ENCODE assay signal across 9 mouse cellular contexts in the genomic region with DNA sequence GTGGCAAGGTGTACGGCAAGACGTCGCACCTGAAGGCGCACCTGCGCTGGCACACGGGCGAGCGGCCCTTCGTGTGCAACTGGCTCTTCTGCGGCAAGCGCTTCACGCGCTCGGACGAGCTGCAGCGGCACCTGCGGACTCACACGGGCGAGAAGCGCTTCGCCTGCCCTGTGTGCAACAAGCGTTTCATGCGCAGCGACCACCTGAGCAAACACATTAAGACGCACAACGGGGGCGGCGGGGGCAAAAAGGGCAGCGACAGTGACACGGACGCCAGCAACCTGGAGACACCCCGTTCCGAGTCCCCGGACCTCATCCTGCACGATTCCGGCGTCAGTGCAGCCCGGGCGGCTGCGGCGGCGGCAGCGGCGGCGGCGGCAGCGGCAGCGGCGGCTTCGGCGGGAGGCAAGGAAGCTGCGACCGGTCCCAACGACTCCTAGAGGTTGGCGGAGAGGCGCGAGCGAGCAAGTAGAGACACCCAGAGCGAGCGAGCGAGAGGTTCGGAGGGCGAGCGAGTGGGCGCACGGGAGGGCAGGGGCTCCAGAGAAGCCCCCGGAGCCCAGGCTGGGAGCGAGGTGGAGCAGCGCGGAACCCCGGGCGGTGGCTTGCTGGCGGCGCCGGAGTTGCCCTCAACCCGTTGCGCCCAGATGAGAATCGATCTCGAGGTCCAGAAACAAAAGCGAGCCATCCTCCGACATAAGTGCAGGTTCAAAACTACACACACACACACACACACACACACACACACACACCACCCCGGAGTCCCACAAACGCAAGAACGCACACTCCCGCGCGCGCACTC. TPM values are rescaled to one million over a fixed set of nuclear protein-coding genes. Genes with fewer than 3 reads are reported as not detected.
DNase-seq lines count a peak whose midpoint lies in the region; ATAC-seq lines count a peak whose summit lies in the region.
"Had no signal": no experiment of that assay in that cellular context is flagged by ENCODE, and none has a peak within 500 bp of the region (broad histone marks: within the 10 kb centered on the region; RNA-seq: fewer than 3 reads in every experiment).

No protein-coding gene starts in this region.

- H3K36me3 ChIP-seq in heart, embryonic 10.5 days: no peaks in the 10 kb centered on the region
- H3K36me3 ChIP-seq in forebrain, embryonic 12.5 days (replicated peaks): no peaks in the 10 kb centered on the region
- no peaks in the 10 kb centered on the region for H3K36me3 ChIP-seq in intestine, embryonic 16.5 days (ENCODE audit: control insufficient read depth, insufficient read depth, low read length)
- H3K36me3 ChIP-seq in midbrain, embryonic 12.5 days: no peaks in the 10 kb centered on the region

- H3K27me3 ChIP-seq in heart, embryonic 10.5 days (ENCODE audit: insufficient read depth, poor library complexity, severe bottlenecking): peaks cover 86% of the 10 kb centered on the region
- H3K27me3 ChIP-seq in forebrain, embryonic 12.5 days: peaks cover 82% of the 10 kb centered on the region
- H3K27me3 ChIP-seq in intestine, embryonic 16.5 days (replicated peaks; ENCODE audit: control insufficient read depth, insufficient read depth, low read length): peaks cover 74% of the 10 kb centered on the region
- peaks cover 81% of the 10 kb centered on the region for H3K27me3 ChIP-seq in midbrain, embryonic 12.5 days

- 0 out of 2 replicates have a peak, but pooled peaks have one; percentile 1 for ATAC-seq in forebrain, embryonic 12.5 days (ENCODE audit: low FRiP score)
- ATAC-seq in intestine, embryonic 16.5 days: peak; percentile 61
- no peak for ATAC-seq in midbrain, embryonic 12.5 days (ENCODE audit: low FRiP score, low read depth)

- peak overlapping the region; percentile 62 for H3K4me3 ChIP-seq in heart, embryonic 10.5 days
- peak overlapping the region; percentile 57 for H3K4me3 ChIP-seq in forebrain, embryonic 12.5 days (replicated peaks)
- peak overlapping the region; percentile 42 for H3K4me3 ChIP-seq in intestine, embryonic 16.5 days (ENCODE audit: low read length)
- peak overlapping the region; percentile 47 for H3K4me3 ChIP-seq in midbrain, embryonic 12.5 days

- no peaks in the 10 kb centered on the region for H3K9me3 ChIP-seq in heart, embryonic 10.5 days
- H3K9me3 ChIP-seq in forebrain, embryonic 12.5 days: no peaks in the 10 kb centered on the region
- no peaks in the 10 kb centered on the region for H3K9me3 ChIP-seq in intestine, embryonic 16.5 days (ENCODE audit: control insufficient read depth, low read length)
- no peaks in the 10 kb centered on the region for H3K9me3 ChIP-seq in midbrain, embryonic 12.5 days

- H3K4me1 ChIP-seq in heart, embryonic 10.5 days: peaks cover 65% of the 10 kb centered on the region
- peaks cover 75% of the 10 kb centered on the region for H3K4me1 ChIP-seq in forebrain, embryonic 12.5 days
- peaks cover 39% of the 10 kb centered on the region for H3K4me1 ChIP-seq in intestine, embryonic 16.5 days (ENCODE audit: control insufficient read depth, insufficient read depth, low read length)
- peaks cover 65% of the 10 kb centered on the region for H3K4me1 ChIP-seq in midbrain, embryonic 12.5 days

- H3K27ac ChIP-seq in heart, embryonic 10.5 days: no peak overlapping the region; the same call in 1 of the 2 replicates
- H3K27ac ChIP-seq in forebrain, embryonic 12.5 days: peak overlapping the region; percentile 86
- no peak overlapping the region for H3K27ac ChIP-seq in intestine, embryonic 16.5 days (ENCODE audit: low read length)
- H3K27ac ChIP-seq in midbrain, embryonic 12.5 days (replicated peaks): peak overlapping the region; percentile 55

- peak overlapping the region; percentile 60 for H3K4me2 ChIP-seq in forebrain, embryonic 12.5 days
- H3K4me2 ChIP-seq in intestine, embryonic 16.5 days (ENCODE audit: low read depth, low read length): peak overlapping the region; percentile 69
- H3K4me2 ChIP-seq in midbrain, embryonic 12.5 days (replicated peaks): peak overlapping the region; percentile 56

- peak overlapping the region; percentile 69 for H3K9ac ChIP-seq in forebrain, embryonic 12.5 days
- 0 out of 2 replicates have a peak overlapping the region, but pooled peaks have one; percentile 29 for H3K9ac ChIP-seq in intestine, embryonic 16.5 days (ENCODE audit: low read depth, low read length)
- H3K9ac ChIP-seq in midbrain, embryonic 12.5 days (replicated peaks): peak overlapping the region; percentile 57

- under 1% methylated on average over 88 of the region's 88 CpGs for WGBS in heart, embryonic 10.5 days
- under 1% methylated on average over 80 of the region's 88 CpGs for WGBS in forebrain, embryonic 12.5 days
- WGBS in intestine, embryonic 16.5 days: under 1% methylated on average over 88 of the region's 88 CpGs
- under 1% methylated on average over 83 of the region's 88 CpGs for whole genome bisulfite sequencing in midbrain, embryonic 12.5 days

- DNase-seq in heart, embryonic 10.5 days (ENCODE audit: low spot score): peak; percentile 81
- DNase-seq in heart, adult 8-10 months (ENCODE audit: low spot score): no peak
- DNase-seq in ES-CJ7 (ENCODE audit: low read depth, low spot score): peak; percentile 69
- DNase-seq in testis, postnatal 14 days (ENCODE audit: low spot score): peak; percentile 51
- DNase-seq in layer of hippocampus, adult 9-10 months (ENCODE audit: low spot score): no peak

RNA-seq across cellular contexts. Expression of gene Sp9, which starts 2.6 kb away (rescaled TPM):
- not detected in 2 replicates for polyA plus RNA-seq in heart, embryonic 10.5 days (2016; fragmentation: Nextera tagmentation; extraction: Ambion mirVana)
- not detected for total RNA-seq in heart, adult 8-10 months (2022)
- 12.9 and 16.1 TPM in 2 replicates for polyA plus RNA-seq in forebrain, embryonic 12.5 days (2016; fragmentation: Nextera tagmentation; extraction: Ambion mirVana)
- not detected in 2 replicates for polyA plus RNA-seq in intestine, embryonic 16.5 days (2015; fragmentation: Nextera tagmentation; extraction: Ambion mirVana)
- 4.6 and 7.6 TPM in 2 replicates for polyA plus RNA-seq in midbrain, embryonic 12.5 days (2016; fragmentation: Nextera tagmentation; extraction: Ambion mirVana)
- total RNA-seq: hematopoietic stem cell, adult 5-6 weeks had no signal

RNA-seq across cellular contexts. Expression of gene Scrn3, which starts 38.1 kb away (rescaled TPM):
- polyA plus RNA-seq in heart, embryonic 10.5 days (2016; fragmentation: Nextera tagmentation; extraction: Ambion mirVana): 15.1 and 16.6 TPM in 2 replicates
- 10 to 100 TPM; 31.2 to 38.6 (median 32.3) TPM for total RNA-seq in heart, adult 8-10 months (2022)
- 10.9 and 12.7 TPM in 2 replicates for polyA plus RNA-seq in forebrain, embryonic 12.5 days (2016; fragmentation: Nextera tagmentation; extraction: Ambion mirVana)
- polyA plus RNA-seq in intestine, embryonic 16.5 days (2015; fragmentation: Nextera tagmentation; extraction: Ambion mirVana): 16.6 and 16.9 TPM in 2 replicates
- polyA plus RNA-seq in midbrain, embryonic 12.5 days (2016; fragmentation: Nextera tagmentation; extraction: Ambion mirVana): 9.7 and 11.3 TPM in 2 replicates

RNA-seq across cellular contexts. Expression of gene Cir1, which starts 38.2 kb away (rescaled TPM):
- polyA plus RNA-seq in heart, embryonic 10.5 days (2016; fragmentation: Nextera tagmentation; extraction: Ambion mirVana): 9.7 and 12.0 TPM in 2 replicates
- total RNA-seq in heart, adult 8-10 months (2022): 10 to 100 TPM; 11.8 to 18.4 (median 13.9) TPM
- 24.0 and 26.1 TPM in 2 replicates for polyA plus RNA-seq in forebrain, embryonic 12.5 days (2016; fragmentation: Nextera tagmentation; extraction: Ambion mirVana)
- polyA plus RNA-seq in intestine, embryonic 16.5 days (2015; fragmentation: Nextera tagmentation; extraction: Ambion mirVana): 14.7 and 14.9 TPM in 2 replicates
- 24.7 and 28.3 TPM in 2 replicates for polyA plus RNA-seq in midbrain, embryonic 12.5 days (2016; fragmentation: Nextera tagmentation; extraction: Ambion mirVana)

RNA-seq across cellular contexts. Expression of gene Ola1, which starts 55.6 kb away (rescaled TPM):
- polyA plus RNA-seq in heart, embryonic 10.5 days (2016; fragmentation: Nextera tagmentation; extraction: Ambion mirVana): 73.2 and 80.8 TPM in 2 replicates
- 10 to 100 TPM; 38.0 to 41.7 (median 40.7) TPM for total RNA-seq in heart, adult 8-10 months (2022)
- 104 and 106 TPM in 2 replicates for polyA plus RNA-seq in forebrain, embryonic 12.5 days (2016; fragmentation: Nextera tagmentation; extraction: Ambion mirVana)
- polyA plus RNA-seq in intestine, embryonic 16.5 days (2015; fragmentation: Nextera tagmentation; extraction: Ambion mirVana): 73.7 and 81.5 TPM in 2 replicates
- polyA plus RNA-seq in midbrain, embryonic 12.5 days (2016; fragmentation: Nextera tagmentation; extraction: Ambion mirVana): 81.1 and 88.0 TPM in 2 replicates

Comparison
In these comparisons a context has a peak if more than half of its experiments do, and no peak if none do; other contexts are left out.
1. DNase-seq: peak in heart, embryonic 10.5 days (single experiment), ES-CJ7 (single experiment) and testis, postnatal 14 days (single experiment); none in heart, adult 8-10 months (single experiment) and layer of hippocampus, adult 9-10 months (single experiment).
2. H3K27ac ChIP-seq: peak in forebrain, embryonic 12.5 days (single experiment) and midbrain, embryonic 12.5 days (single experiment); none in heart, embryonic 10.5 days (single experiment) and intestine, embryonic 16.5 days (single experiment).
3. Peak in every context shown above with its lines, with median percentiles within 50 percentile points of each other: H3K4me3 ChIP-seq, H3K4me2 ChIP-seq and H3K9ac ChIP-seq.